In the genomic region with DNA sequence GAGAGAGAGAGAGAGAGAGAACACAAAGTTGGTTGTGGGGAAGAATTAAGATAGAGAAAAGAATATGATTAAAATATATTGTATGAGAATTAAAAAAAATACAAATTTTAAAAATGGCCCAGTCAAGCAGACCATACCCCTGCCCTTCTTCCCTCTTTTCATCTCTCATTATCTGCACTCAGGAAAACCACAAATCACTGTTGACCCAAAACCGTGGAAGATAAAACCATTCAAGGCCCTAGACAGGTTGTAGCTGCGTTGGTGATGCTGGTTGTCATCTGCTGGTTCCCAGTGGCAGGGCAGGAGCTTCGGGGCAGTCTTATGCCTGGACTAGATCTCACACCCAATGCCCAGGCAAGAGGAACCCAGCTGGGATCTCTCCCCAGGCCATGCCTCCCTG, we compare ENCODE assay signal across 9 mouse cellular contexts.
A peak's percentile ranks its signal among the peaks of the same experiment; 100 is the strongest.
DNase-seq lines count a peak whose midpoint lies in the region; ATAC-seq and TF ChIP-seq lines count a peak whose summit lies in the region.
"Had no signal": no experiment of that assay in that cellular context is flagged by ENCODE, and none has a peak within 500 bp of the region (broad histone marks: within the 10 kb centered on the region; RNA-seq: fewer than 3 reads in every experiment).

No protein-coding gene starts in this region.

- intact Hi-C loops in heart, postnatal 14 days (cut with DNase I), result no loop called here

- no peak for TF ChIP-seq CTCF in heart, postnatal 0 days (IDR thresholded peaks at IDR 0.05; ENCODE audit: low read depth)
- TF ChIP-seq CTCF in E14TG2a.4 (conservative IDR thresholded peaks at IDR 0.05; ENCODE audit: low read length), result no peak

- peak overlapping the region; percentile 91 for H3K27ac ChIP-seq in heart, postnatal 0 days (ENCODE audit: low read depth)
- peak overlapping the region; percentile 88; the same call in 1 of the 2 replicates for H3K27ac ChIP-seq in embryonic facial prominence, embryonic 14.5 days (replicated peaks; ENCODE audit: low read depth, low read length)
- H3K27ac ChIP-seq in liver, embryonic 11.5 days (ENCODE audit: low read depth, low read length), result 0 out of 2 replicates have a peak overlapping the region, but pooled peaks have one; percentile 29

- ATAC-seq in heart, postnatal 0 days (ENCODE audit: insufficient read depth, low read depth), result no peak
- ATAC-seq in embryonic facial prominence, embryonic 14.5 days (ENCODE audit: low read depth), result no peak
- ATAC-seq in liver, embryonic 11.5 days (replicated peaks; ENCODE audit: low FRiP score), result no peak

- no peak for TF ChIP-seq EP300 in heart, postnatal 0 days (IDR thresholded peaks at IDR 0.05; ENCODE audit: low read depth)

- no peaks in the 10 kb centered on the region for H3K9me3 ChIP-seq in heart, postnatal 0 days (replicated peaks; ENCODE audit: control insufficient read depth, low read length)
- no peaks in the 10 kb centered on the region for H3K9me3 ChIP-seq in E14TG2a.4 (ENCODE audit: low read length)
- no peaks in the 10 kb centered on the region for H3K9me3 ChIP-seq in embryonic facial prominence, embryonic 14.5 days (ENCODE audit: control insufficient read depth, low read length)
- H3K9me3 ChIP-seq in liver, embryonic 11.5 days (ENCODE audit: control insufficient read depth, low read length), result no peaks in the 10 kb centered on the region

- H3K4me1 ChIP-seq in heart, postnatal 0 days (ENCODE audit: control insufficient read depth, insufficient read depth), result peaks cover 59% of the 10 kb centered on the region
- H3K4me1 ChIP-seq in E14TG2a.4 (replicated peaks; ENCODE audit: low read depth, low read length), result peaks cover 57% of the 10 kb centered on the region
- H3K4me1 ChIP-seq in embryonic facial prominence, embryonic 14.5 days (ENCODE audit: control insufficient read depth, insufficient read depth, low read length), result peaks cover 28% of the 10 kb centered on the region
- peaks cover 13% of the 10 kb centered on the region for H3K4me1 ChIP-seq in liver, embryonic 11.5 days (replicated peaks; ENCODE audit: control insufficient read depth, insufficient read depth, low read length)

- H3K4me2 ChIP-seq in heart, postnatal 0 days (ENCODE audit: low read depth, low read length), result peak overlapping the region; percentile 54; the same call in 1 of the 2 replicates
- peak overlapping the region; percentile 57 for H3K4me2 ChIP-seq in embryonic facial prominence, embryonic 14.5 days (ENCODE audit: low read depth, low read length)
- peak overlapping the region; percentile 51 for H3K4me2 ChIP-seq in liver, embryonic 11.5 days

- H3K9ac ChIP-seq in heart, postnatal 0 days (replicated peaks; ENCODE audit: low read depth, low read length), result no peak overlapping the region
- no peak overlapping the region for H3K9ac ChIP-seq in embryonic facial prominence, embryonic 14.5 days (ENCODE audit: low read depth, low read length)
- no peak overlapping the region for H3K9ac ChIP-seq in liver, embryonic 11.5 days (ENCODE audit: low read depth, low read length)

- no peaks in the 10 kb centered on the region for H3K27me3 ChIP-seq in heart, postnatal 0 days (ENCODE audit: control insufficient read depth, insufficient read depth, low read length)
- no peaks in the 10 kb centered on the region for H3K27me3 ChIP-seq in E14TG2a.4 (ENCODE audit: insufficient read depth, low read length)
- H3K27me3 ChIP-seq in embryonic facial prominence, embryonic 14.5 days (replicated peaks; ENCODE audit: control insufficient read depth, insufficient read depth, low read length), result no peaks in the 10 kb centered on the region
- H3K27me3 ChIP-seq in liver, embryonic 11.5 days (replicated peaks; ENCODE audit: control insufficient read depth, insufficient read depth, low read length), result no peaks in the 10 kb centered on the region

- H3K4me3 ChIP-seq in heart, postnatal 0 days (ENCODE audit: low read depth, low read length), result no peak overlapping the region
- H3K4me3 ChIP-seq in E14TG2a.4 (replicated peaks; ENCODE audit: low read length), result peak overlapping the region; percentile 71
- H3K4me3 ChIP-seq in embryonic facial prominence, embryonic 14.5 days (ENCODE audit: low read depth, low read length), result no peak overlapping the region
- H3K4me3 ChIP-seq in liver, embryonic 11.5 days (ENCODE audit: low read depth, low read length), result no peak overlapping the region
- H3K4me3 ChIP-seq: erythroblast, embryonic 14.5 days had no signal

- WGBS in heart, postnatal 0 days, result 41% methylated on average over 3 of the region's 3 CpGs
- 60% methylated on average over 3 of the region's 3 CpGs for WGBS in embryonic facial prominence, embryonic 14.5 days
- WGBS in liver, embryonic 11.5 days, result 31% methylated on average over 3 of the region's 3 CpGs

- H3K36me3 ChIP-seq in heart, postnatal 0 days (replicated peaks; ENCODE audit: control insufficient read depth, insufficient read depth, low read length), result no peaks in the 10 kb centered on the region
- no peaks in the 10 kb centered on the region for H3K36me3 ChIP-seq in E14TG2a.4 (ENCODE audit: insufficient read depth, low read length)
- no peaks in the 10 kb centered on the region for H3K36me3 ChIP-seq in embryonic facial prominence, embryonic 14.5 days (ENCODE audit: control insufficient read depth, insufficient read depth, low read length)
- H3K36me3 ChIP-seq in liver, embryonic 11.5 days (ENCODE audit: control insufficient read depth, insufficient read depth, low read length), result no peaks in the 10 kb centered on the region

- no peak for DNase-seq in heart, postnatal 0 days (ENCODE audit: low spot score)
- DNase-seq in heart, postnatal 14 days, result no peak
- DNase-seq in embryonic facial prominence, embryonic 14.5 days (ENCODE audit: low spot score), result no peak
- no peak for DNase-seq in liver, embryonic 11.5 days (ENCODE audit: low spot score)
- DNase-seq in cerebellum, adult 9-10 months, result no peak
- no peak for DNase-seq in urinary bladder, postnatal 4 days (ENCODE audit: low spot score in 2 of 2)
- no peak for DNase-seq in left cerebral cortex, adult 18-20 months (ENCODE audit: low spot score in 2 of 2)

Comparison
In these comparisons a context has a peak if more than half of its experiments do, and no peak if none do; other contexts are left out.
1. H3K27ac ChIP-seq: peak in every context shown above with its lines; median percentile 91 in heart, postnatal 0 days; 88 in embryonic facial prominence, embryonic 14.5 days; 29 in liver, embryonic 11.5 days.